22 mouse cellular contexts compared by ENCODE assay signal in the genomic region with DNA sequence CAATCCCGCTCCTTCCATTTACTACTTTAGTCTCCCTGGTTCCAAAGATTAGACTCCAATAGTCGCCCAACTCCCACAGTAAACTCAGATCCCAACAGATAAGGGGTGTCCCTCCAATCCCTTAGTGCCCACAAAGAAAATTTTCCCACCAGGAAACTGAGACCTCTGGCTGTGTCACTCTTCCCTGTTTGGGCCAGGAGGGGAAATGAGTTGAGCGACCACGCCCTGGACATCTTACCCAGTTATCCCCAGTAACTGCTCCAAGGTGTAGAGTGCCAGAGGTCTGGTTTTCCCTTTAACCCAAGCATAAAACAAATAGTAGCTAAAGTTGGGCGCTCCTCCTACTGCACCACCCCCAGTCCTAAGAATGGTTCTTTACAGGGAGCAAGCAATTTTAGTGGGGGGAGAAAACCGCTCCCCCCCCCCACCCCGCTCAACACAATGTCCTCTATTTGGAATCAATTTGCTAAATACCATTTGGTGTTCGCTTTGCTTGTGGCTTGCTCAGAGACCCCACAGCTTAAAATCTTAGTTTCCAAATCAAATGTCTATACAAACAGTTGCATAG. TPM values are rescaled to one million over a fixed set of nuclear protein-coding genes. Genes with fewer than 3 reads are reported as not detected.
DNase-seq lines count a peak whose midpoint lies in the region; ATAC-seq lines count a peak whose summit lies in the region.
"Had no signal": no experiment of that assay in that cellular context is flagged by ENCODE, and none has a peak within 500 bp of the region (broad histone marks: within the 10 kb centered on the region; RNA-seq: fewer than 3 reads in every experiment).

No protein-coding gene starts in this region.

- 1% methylated on average over 8 of the region's 8 CpGs for WGBS in midbrain, embryonic 13.5 days
- WGBS in neural tube, embryonic 13.5 days: 4% methylated on average over 8 of the region's 8 CpGs

- peak overlapping the region; percentile 72 for H3K4me2 ChIP-seq in midbrain, embryonic 13.5 days (replicated peaks)
- peak overlapping the region; percentile 56 for H3K4me2 ChIP-seq in neural tube, embryonic 13.5 days
- H3K4me2 ChIP-seq: forebrain, embryonic 15.5 days; heart, embryonic 13.5 days; limb, embryonic 15.5 days had no signal

- no peaks in the 10 kb centered on the region for H3K36me3 ChIP-seq in midbrain, embryonic 13.5 days
- no peaks in the 10 kb centered on the region for H3K36me3 ChIP-seq in neural tube, embryonic 13.5 days
- H3K36me3 ChIP-seq: forebrain, embryonic 15.5 days; G1E; heart, embryonic 13.5 days; limb, embryonic 15.5 days had no signal

- no peaks in the 10 kb centered on the region for H3K9me3 ChIP-seq in midbrain, embryonic 13.5 days
- H3K9me3 ChIP-seq in neural tube, embryonic 13.5 days: no peaks in the 10 kb centered on the region
- H3K9me3 ChIP-seq: forebrain, embryonic 15.5 days; G1E; heart, embryonic 13.5 days; limb, embryonic 15.5 days had no signal

- DNase-seq in embryo, embryonic 10.5 days (ENCODE audit: low spot score): peak; percentile 41
- no peak for DNase-seq in embryo, embryonic 9.5 days (ENCODE audit: extremely low spot score)
- peak; percentile 3 for DNase-seq in thymus, postnatal 25 days
- no peak for DNase-seq in thymus, postnatal 4 days
- no peak for DNase-seq in urinary bladder, postnatal 25 days (ENCODE audit: low spot score)
- DNase-seq in right cerebral cortex, postnatal 4 days: no peak
- DNase-seq: cerebellum, adult 18-20 months; cerebellum, postnatal 25 days; kidney, adult 2 months; kidney, postnatal 10 days; layer of hippocampus, postnatal 36 days; right cerebral cortex, adult 18-20 months; spleen, adult 18-20 months had no signal

- ATAC-seq in midbrain, embryonic 13.5 days: no peak
- no peak for ATAC-seq in neural tube, embryonic 13.5 days (ENCODE audit: low read depth)
- ATAC-seq: forebrain, embryonic 15.5 days; inflammation-experienced regulatory T-cells, adult 6 months; lung, postnatal 0 days had no signal

- H3K4me3 ChIP-seq in midbrain, embryonic 13.5 days (replicated peaks): no peak overlapping the region
- H3K4me3 ChIP-seq in neural tube, embryonic 13.5 days: no peak overlapping the region
- H3K4me3 ChIP-seq: forebrain, embryonic 15.5 days; limb, embryonic 15.5 days had no signal

- H3K27me3 ChIP-seq in midbrain, embryonic 13.5 days: peaks cover 90% of the 10 kb centered on the region
- H3K27me3 ChIP-seq in neural tube, embryonic 13.5 days: peaks cover 100% of the 10 kb centered on the region

- peak overlapping the region; percentile 61; the same call in 1 of the 2 replicates for H3K27ac ChIP-seq in midbrain, embryonic 13.5 days
- no peak overlapping the region for H3K27ac ChIP-seq in neural tube, embryonic 13.5 days (replicated peaks)
- H3K27ac ChIP-seq: forebrain, embryonic 15.5 days; heart, embryonic 13.5 days; limb, embryonic 15.5 days had no signal

- 0 out of 2 replicates have a peak overlapping the region, but pooled peaks have one; percentile 23 for H3K9ac ChIP-seq in midbrain, embryonic 13.5 days (replicated peaks)
- H3K9ac ChIP-seq in neural tube, embryonic 13.5 days: no peak overlapping the region
- H3K9ac ChIP-seq: forebrain, embryonic 15.5 days; heart, embryonic 13.5 days; limb, embryonic 15.5 days had no signal

- H3K4me1 ChIP-seq in midbrain, embryonic 13.5 days (replicated peaks): peaks cover 95% of the 10 kb centered on the region
- peaks cover 79% of the 10 kb centered on the region for H3K4me1 ChIP-seq in neural tube, embryonic 13.5 days (replicated peaks)

RNA-seq across cellular contexts. Expression of gene Foxb1, which starts 4.8 kb away (rescaled TPM):
- 14.2 and 20.6 TPM in 2 replicates for polyA plus RNA-seq in midbrain, embryonic 13.5 days (2015; fragmentation: Nextera tagmentation; extraction: Ambion mirVana)
- polyA plus RNA-seq in neural tube, embryonic 13.5 days (2015; fragmentation: Nextera tagmentation; extraction: Ambion mirVana): 7.8 and 8.0 TPM in 2 replicates
- polyA plus RNA-seq: G1E; heart, embryonic 13.5 days; inflammation-experienced regulatory T-cells, adult 6 months; kidney, adult 2 months; limb, embryonic 15.5 days; liver, embryonic 16.5 days; lung, postnatal 0 days had no signal

Comparison
In these comparisons a context has a peak if more than half of its experiments do, and no peak if none do; other contexts are left out.
1. DNase-seq: peak in embryo, embryonic 10.5 days (single experiment) and thymus, postnatal 25 days (single experiment); none in embryo, embryonic 9.5 days (single experiment), thymus, postnatal 4 days (single experiment), urinary bladder, postnatal 25 days (single experiment) and right cerebral cortex, postnatal 4 days (single experiment).